Mouse (Mus musculus) liver, embryonic 15.5 days (tissue): ENCODE data around the gene Mrpl42. TPM values are rescaled to one million over a fixed set of nuclear protein-coding genes. Genes with fewer than 3 reads are reported as not detected.
A peak's percentile ranks its signal among the peaks of the same experiment; 100 is the strongest.

ENCODE experiments used
- ATAC-seq: fragments of 200-750 bp; cut with Nextera tagmentation; 2 replicates; pipeline ENCODE4 v1.8.0; 2017; ENCODE audit warnings: moderate number of reproducible peaks, mild to moderate bottlenecking, moderate library complexity; ENCODE audit not compliant: insufficient read depth
- H3K27ac ChIP-seq: fragments of 300-500 bp; sonication (generic); replicated peaks from 2 replicates; pipeline ENCODE4 v1.5.1; 2015; ENCODE audit warnings: mild to moderate bottlenecking, inconsistent platforms
- H3K27me3 ChIP-seq: fragments of 300-500 bp; sonication (generic); 2 replicates; pipeline ENCODE4 v1.6.1; 2015; ENCODE audit warnings: mild to moderate bottlenecking, inconsistent platforms
- H3K36me3 ChIP-seq: fragments of 300-500 bp; sonication (generic); replicated peaks from 2 replicates; pipeline ENCODE4 v1.6.1; 2015; ENCODE audit warnings: moderate library complexity, mild to moderate bottlenecking, inconsistent platforms
- H3K4me1 ChIP-seq: fragments of 300-500 bp; sonication (generic); replicated peaks from 2 replicates; pipeline ENCODE4 v1.6.1; 2015; ENCODE audit warnings: inconsistent platforms
- H3K4me2 ChIP-seq: fragments of 300-500 bp; sonication (generic); 2 replicates; pipeline ENCODE4 v1.6.1; 2015; ENCODE audit warnings: moderate library complexity, mild to moderate bottlenecking, inconsistent platforms
- H3K4me3 ChIP-seq: fragments of 300-500 bp; sonication (generic); replicated peaks from 2 replicates; pipeline ENCODE4 v1.5.1; 2015; ENCODE audit warnings: mild to moderate bottlenecking, inconsistent platforms
- H3K9ac ChIP-seq: fragments of 300-500 bp; sonication (generic); 2 replicates; pipeline ENCODE4 v1.6.1; 2015; ENCODE audit warnings: moderate library complexity, mild to moderate bottlenecking, inconsistent platforms
- H3K9me3 ChIP-seq: fragments of 300-500 bp; sonication (generic); replicated peaks from 2 replicates; pipeline ENCODE4 v1.6.1; 2016; ENCODE audit warnings: inconsistent platforms
- WGBS: fragments of 180-500 bp; shearing (Covaris S2); methylation state at CpG from one replicate; pipeline ENCODE4 v1.1.7; 2015; ENCODE audit warnings: mixed read lengths; ENCODE audit not compliant: insufficient replicate concordance; 5-methylcytosine and 5-hydroxymethylcytosine counted together
- polyA plus RNA-seq: library from polyadenylated mRNA; unstranded; fragments of >200 nt; fragmentation: Nextera tagmentation; extraction: Ambion mirVana; gene quantifications from 2 replicates; pipeline ENCODE4 v1.2.1, GENCODE M21; 2015

The Mrpl42 gene
- polyA plus RNA-seq, 1 experiment from 2014 or later: 157 TPM

DNA sequence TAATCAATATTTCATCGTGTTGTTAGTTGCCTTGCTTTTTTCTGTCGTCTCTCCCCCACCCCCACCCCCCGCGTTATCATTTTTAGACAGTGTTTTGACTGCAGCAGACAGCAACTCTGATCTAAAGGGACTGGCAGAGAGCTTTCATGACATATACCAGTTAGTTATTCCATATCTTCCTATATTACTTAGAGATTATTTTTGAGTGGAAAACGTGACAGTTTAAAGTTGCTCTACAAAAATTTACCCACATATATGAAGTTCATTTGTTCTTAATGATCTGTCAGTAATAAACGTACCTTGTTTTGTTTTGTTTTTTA is 34.4 kb upstream of the Mrpl42 start:
- no peaks in the 10 kb centered on the region for H3K36me3 ChIP-seq

DNA sequence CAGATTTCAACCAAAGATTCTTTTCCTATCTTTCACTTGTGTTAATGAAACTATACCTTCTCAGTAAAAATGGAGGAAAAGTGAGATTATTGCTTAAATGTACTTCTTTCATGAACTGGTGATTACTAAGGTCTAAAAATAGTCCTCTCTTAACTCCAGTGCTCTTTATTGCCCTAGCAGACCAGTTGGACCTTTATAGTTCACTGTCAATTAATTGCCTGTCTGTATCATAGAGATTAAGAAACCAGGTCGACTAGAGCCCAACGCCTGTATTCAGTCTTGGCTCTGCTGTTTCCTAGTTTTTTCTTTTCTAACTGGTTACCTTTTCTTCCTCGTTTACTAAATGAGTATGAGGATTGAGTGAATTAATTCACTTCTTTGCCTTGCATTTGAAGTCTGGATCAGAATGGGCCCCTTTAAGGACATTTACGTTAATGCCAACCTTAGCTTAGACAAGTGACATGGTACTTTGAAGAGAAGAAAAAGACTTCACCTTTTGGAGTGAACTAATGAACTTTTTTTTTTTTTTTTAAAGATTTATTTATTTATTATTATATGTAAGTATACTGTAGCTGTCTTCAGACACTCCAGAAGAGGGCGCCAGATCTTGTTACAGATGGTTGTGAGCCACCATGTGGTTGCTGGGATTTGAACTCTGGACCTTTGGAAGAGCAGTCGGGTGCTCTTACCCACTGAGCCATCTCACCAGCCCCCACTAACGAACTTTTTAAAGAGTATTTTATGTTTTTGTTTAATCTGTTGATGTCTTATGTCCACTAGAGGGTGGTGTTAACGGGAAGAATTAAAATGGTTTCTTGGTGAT is 33.9 kb upstream of the Mrpl42 start:
- ATAC-seq: no peak
- Histone ChIP-seq H3K9me3 (no peaks in the 10 kb centered on the region), H3K4me2 (no peak overlapping the region), H3K27ac (no peak overlapping the region), H3K9ac (no peak overlapping the region), H3K27me3 (no peaks in the 10 kb centered on the region), H3K4me1 (peaks cover 44% of the 10 kb centered on the region), H3K36me3 (no peaks in the 10 kb centered on the region), H3K4me3 (no peak overlapping the region)
- 69% methylated on average over 8 of the region's 8 CpGs for WGBS

More for the DNA sequence above, 34.4 kb upstream of the Mrpl42 start:
- 42% methylated on average over 6 of the region's 6 CpGs for WGBS
- H3K4me1 ChIP-seq: peaks cover 44% of the 10 kb centered on the region
- H3K4me3 ChIP-seq: no peak overlapping the region
- H3K4me2 ChIP-seq: no peak overlapping the region
- H3K27ac ChIP-seq: no peak overlapping the region
- H3K27me3 ChIP-seq: no peaks in the 10 kb centered on the region
- no peaks in the 10 kb centered on the region for H3K9me3 ChIP-seq
- ATAC-seq: no peak
- no peak overlapping the region for H3K9ac ChIP-seq

GRCm38 (mm10) chr10:95533382-95533781 is 31.6 kb upstream of the Mrpl42 start:
- H3K4me1 ChIP-seq: peaks cover 45% of the 10 kb centered on the region
- no peaks in the 10 kb centered on the region for H3K36me3 ChIP-seq
- H3K4me2 ChIP-seq: no peak overlapping the region
- 82% methylated on average over 7 of the region's 7 CpGs for WGBS
- H3K9me3 ChIP-seq: no peaks in the 10 kb centered on the region
- no peak overlapping the region for H3K4me3 ChIP-seq
- no peak overlapping the region for H3K9ac ChIP-seq
- no peak overlapping the region for H3K27ac ChIP-seq
- no peak for ATAC-seq
- H3K27me3 ChIP-seq: no peaks in the 10 kb centered on the region

- Histone ChIP-seq H3K4me3 (no peak overlapping the region), H3K27me3 (no peaks in the 10 kb centered on the region), H3K9ac (no peak overlapping the region), H3K4me1 (peaks cover 44% of the 10 kb centered on the region), H3K9me3 (no peaks in the 10 kb centered on the region), H3K36me3 (no peaks in the 10 kb centered on the region), H3K27ac (no peak overlapping the region), H3K4me2 (no peak overlapping the region)
- 49% methylated on average over 5 of the region's 5 CpGs for WGBS
- no peak for ATAC-seq
Measured at GRCm38 (mm10) chr10:95532916-95533315, 31.2 kb upstream of the Mrpl42 start.

GRCm38 (mm10) chr10:95530551-95531121 is 28.9 kb upstream of the Mrpl42 start:
- Histone ChIP-seq H3K27me3 (no peaks in the 10 kb centered on the region), H3K36me3 (no peaks in the 10 kb centered on the region), H3K4me1 (peaks cover 44% of the 10 kb centered on the region), H3K27ac (no peak overlapping the region), H3K4me2 (no peak overlapping the region), H3K4me3 (no peak overlapping the region), H3K9ac (no peak overlapping the region), H3K9me3 (no peaks in the 10 kb centered on the region)
- ATAC-seq: no peak
- 66% methylated on average over 2 of the region's 2 CpGs for WGBS

GRCm38 (mm10) chr10:95526495-95527122 is 24.9 kb upstream of the Mrpl42 start:
- H3K9ac ChIP-seq: no peak overlapping the region
- no peak overlapping the region for H3K4me2 ChIP-seq
- H3K9me3 ChIP-seq: no peaks in the 10 kb centered on the region
- no peak for ATAC-seq
- H3K4me3 ChIP-seq: no peak overlapping the region
- H3K4me1 ChIP-seq: peaks cover 30% of the 10 kb centered on the region
- no peaks in the 10 kb centered on the region for H3K27me3 ChIP-seq
- no peak overlapping the region for H3K27ac ChIP-seq
- H3K36me3 ChIP-seq: no peaks in the 10 kb centered on the region; the same call in 1 of the 2 replicates
- WGBS: 69% methylated on average over 5 of the region's 5 CpGs

- 80% methylated on average over 5 of the region's 5 CpGs for WGBS
- H3K4me2 ChIP-seq: no peak overlapping the region
- no peak for ATAC-seq
Measured at GRCm38 (mm10) chr10:95525871-95526270, 24.1 kb upstream of the Mrpl42 start.

GRCm38 (mm10) chr10:95525037-95525675 is 23.4 kb upstream of the Mrpl42 start:
- Histone ChIP-seq H3K36me3 (no peaks in the 10 kb centered on the region; the same call in 1 of the 2 replicates), H3K27ac (no peak overlapping the region), H3K4me2 (no peak overlapping the region), H3K4me1 (peaks cover 34% of the 10 kb centered on the region), H3K9ac (no peak overlapping the region), H3K27me3 (no peaks in the 10 kb centered on the region), H3K9me3 (no peaks in the 10 kb centered on the region), H3K4me3 (no peak overlapping the region)
- ATAC-seq: no peak
- WGBS: 71% methylated on average over 6 of the region's 6 CpGs

More at GRCm38 (mm10) chr10:95525871-95526270, 24.1 kb upstream of the Mrpl42 start:
- Histone ChIP-seq H3K4me1 (peaks cover 30% of the 10 kb centered on the region), H3K27ac (no peak overlapping the region), H3K27me3 (no peaks in the 10 kb centered on the region), H3K9ac (no peak overlapping the region), H3K36me3 (no peaks in the 10 kb centered on the region; the same call in 1 of the 2 replicates), H3K9me3 (no peaks in the 10 kb centered on the region), H3K4me3 (no peak overlapping the region)

GRCm38 (mm10) chr10:95517656-95518055 is 15.9 kb upstream of the Mrpl42 start:
- WGBS: 83% methylated on average over 6 of the region's 6 CpGs
- Histone ChIP-seq H3K27me3 (no peaks in the 10 kb centered on the region), H3K27ac (no peak overlapping the region), H3K4me2 (peak overlapping the region; percentile 8; the same call in 1 of the 2 replicates), H3K4me3 (no peak overlapping the region), H3K36me3 (no peaks in the 10 kb centered on the region; the same call in none of the 2 replicates), H3K9me3 (no peaks in the 10 kb centered on the region), H3K9ac (no peak overlapping the region), H3K4me1 (peaks cover 46% of the 10 kb centered on the region)
- no peak for ATAC-seq

DNA sequence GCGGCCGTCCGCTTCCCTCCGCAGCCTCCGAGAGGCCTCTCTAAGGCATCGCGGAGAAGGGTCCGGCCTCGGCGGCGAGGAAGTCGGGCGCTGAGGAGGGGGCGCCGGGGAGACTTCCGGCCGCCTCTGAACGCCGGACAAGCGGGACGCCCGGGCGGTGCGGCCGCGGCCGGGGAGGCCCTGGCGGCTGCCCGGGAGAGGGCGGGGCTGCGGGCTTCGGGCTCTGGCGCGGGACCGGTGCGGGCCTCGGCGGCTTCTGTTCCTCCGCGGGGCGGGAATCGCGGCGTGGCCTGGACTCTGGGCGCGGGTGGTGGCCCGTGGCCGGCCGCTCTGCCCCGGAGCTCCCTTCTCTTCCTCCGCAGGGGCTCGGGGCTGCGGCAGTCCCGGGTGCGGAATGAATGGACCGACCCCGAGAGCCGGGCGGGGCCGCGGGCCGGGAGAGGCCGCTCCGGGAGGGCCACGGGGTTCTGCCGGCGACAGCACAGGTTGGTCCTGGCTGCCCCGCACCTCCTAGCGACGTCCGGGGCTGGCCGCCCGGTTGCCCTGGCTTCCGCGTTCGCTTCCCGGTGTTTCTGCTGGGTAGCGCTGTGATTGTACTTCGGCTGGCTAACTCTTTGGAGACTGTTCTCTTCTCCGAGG is 13.7 kb upstream of the Mrpl42 start:
- Histone ChIP-seq H3K4me3 (peak overlapping the region; percentile 100), H3K27ac (peak overlapping the region; percentile 97), H3K36me3 (no peaks in the 10 kb centered on the region; the same call in 1 of the 2 replicates), H3K27me3 (no peaks in the 10 kb centered on the region), H3K9me3 (no peaks in the 10 kb centered on the region), H3K4me1 (peaks cover 39% of the 10 kb centered on the region), H3K4me2 (peak overlapping the region; percentile 78), H3K9ac (peak overlapping the region; percentile 98)
- WGBS: under 1% methylated on average over 69 of the region's 80 CpGs
- ATAC-seq: peak; percentile 57
